Mouse (Mus musculus): Measurements from ENCODE around the gene Cbfa2t3.

Gene Cbfa2t3

GRCm38 (mm10) chr8:122686879-122687278, 12.0 kb downstream of the Cbfa2t3 start:
- no peak for DNase-seq

GRCm38 (mm10) chr8:122685097-122685861, 13.6 kb downstream of the Cbfa2t3 start:
- peak in 1 of 2 experiments; percentile 51 for DNase-seq

GRCm38 (mm10) chr8:122682820-122683219, 16.1 kb downstream of the Cbfa2t3 start:
- DNase-seq = no peak

DNA sequence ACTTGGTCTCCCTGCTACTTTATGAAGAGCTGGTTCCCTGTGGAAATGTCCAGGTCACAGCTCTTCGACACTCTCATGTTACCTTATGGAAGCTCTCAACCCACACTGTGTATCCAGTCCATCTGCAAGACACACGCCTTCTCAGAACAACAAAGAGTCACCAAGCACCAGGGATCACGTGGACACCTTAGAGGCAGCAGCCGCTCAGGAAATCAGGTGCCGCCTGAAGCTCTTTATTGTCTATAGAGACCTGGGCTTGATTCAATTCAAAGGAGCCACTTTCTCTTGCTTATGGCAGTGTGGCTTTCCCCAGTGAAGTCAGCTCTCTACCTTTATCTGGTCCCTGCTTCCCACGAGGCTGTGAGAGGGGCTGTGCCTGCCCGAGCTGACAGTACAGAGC, 18.7 kb downstream of the Cbfa2t3 start:
- DNase-seq = peak in 1 of 2 experiments; percentile 20

DNA sequence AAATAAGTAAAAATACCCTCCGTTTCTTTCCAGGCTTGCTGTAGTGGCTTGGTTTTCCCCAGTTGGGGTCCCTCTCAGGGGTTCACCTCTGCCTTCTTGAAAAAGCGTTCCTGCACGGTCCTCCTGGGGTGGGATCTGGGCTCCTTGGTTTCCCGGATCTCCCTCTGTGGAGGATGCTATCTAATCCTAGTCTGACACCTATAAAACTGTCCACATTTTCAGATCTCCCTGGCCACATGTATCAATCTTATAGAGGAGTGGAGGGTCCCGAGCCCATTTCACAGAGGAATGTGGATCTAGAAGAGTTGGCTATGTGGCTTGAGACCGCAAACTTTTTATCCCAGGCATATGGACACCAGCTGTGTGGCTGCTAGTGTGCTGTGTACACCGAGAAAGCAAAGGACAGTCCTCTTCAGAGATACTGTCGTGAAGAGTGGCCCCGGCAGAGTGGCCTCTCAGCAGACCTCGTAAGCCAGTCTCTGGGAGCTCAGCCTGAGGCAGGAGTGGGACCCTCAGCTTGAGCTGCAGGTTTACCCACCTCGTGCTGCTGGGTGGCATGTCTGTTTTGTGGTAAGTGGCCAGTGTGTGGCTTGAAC, 19.5 kb downstream of the Cbfa2t3 start:
- peak in 1 of 2 experiments; percentile 34 for DNase-seq

DNA sequence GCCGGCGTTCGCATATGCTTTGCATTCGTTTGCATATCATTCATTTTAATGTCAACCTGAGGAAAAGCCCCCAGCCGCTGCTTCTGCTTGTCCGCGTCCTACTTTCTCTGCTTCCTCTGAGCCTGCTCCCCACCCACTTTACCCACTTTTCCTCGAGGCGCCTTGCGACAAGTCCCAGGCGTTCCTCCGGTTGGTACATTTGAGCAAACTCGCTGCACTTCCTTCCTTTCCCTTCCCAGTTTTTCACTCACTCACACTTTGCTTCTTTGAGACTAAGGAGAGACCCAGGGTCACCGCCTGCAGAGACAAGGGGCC, 20.1 kb downstream of the Cbfa2t3 start:
- DNase-seq = no peak

- peak; percentile 95 to 96 for DNase-seq
These were observed 20.6 kb downstream of the Cbfa2t3 start for GRCm38 (mm10) chr8:122678061-122678895.

DNA sequence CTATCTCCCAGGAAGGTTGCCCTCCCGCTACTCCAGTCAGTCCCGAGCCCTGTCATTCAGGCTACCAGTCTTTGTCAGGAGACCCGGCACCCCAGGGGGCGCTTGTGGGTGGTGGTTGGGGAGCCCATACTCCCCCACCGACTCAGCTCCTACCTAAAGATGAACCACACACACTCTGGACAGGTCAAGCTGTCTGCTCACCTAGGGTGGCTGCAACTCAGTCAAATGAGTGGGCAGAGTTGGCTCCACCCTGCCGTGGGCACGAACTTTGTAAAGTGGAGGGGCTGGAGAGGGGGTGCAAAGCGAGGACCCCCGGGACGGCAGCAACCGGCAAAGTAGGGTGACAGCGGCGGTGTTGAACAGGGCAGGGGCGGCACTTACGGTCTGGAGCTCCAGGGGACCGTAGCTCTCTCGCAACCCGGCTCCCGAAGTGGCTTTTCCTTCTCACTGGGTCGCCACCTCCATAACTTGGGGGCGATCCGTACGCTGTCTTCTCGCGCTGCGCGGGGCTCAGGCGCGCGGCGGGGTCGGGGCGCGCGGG, 21.4 kb downstream of the Cbfa2t3 start:
- no peak for DNase-seq

DNA sequence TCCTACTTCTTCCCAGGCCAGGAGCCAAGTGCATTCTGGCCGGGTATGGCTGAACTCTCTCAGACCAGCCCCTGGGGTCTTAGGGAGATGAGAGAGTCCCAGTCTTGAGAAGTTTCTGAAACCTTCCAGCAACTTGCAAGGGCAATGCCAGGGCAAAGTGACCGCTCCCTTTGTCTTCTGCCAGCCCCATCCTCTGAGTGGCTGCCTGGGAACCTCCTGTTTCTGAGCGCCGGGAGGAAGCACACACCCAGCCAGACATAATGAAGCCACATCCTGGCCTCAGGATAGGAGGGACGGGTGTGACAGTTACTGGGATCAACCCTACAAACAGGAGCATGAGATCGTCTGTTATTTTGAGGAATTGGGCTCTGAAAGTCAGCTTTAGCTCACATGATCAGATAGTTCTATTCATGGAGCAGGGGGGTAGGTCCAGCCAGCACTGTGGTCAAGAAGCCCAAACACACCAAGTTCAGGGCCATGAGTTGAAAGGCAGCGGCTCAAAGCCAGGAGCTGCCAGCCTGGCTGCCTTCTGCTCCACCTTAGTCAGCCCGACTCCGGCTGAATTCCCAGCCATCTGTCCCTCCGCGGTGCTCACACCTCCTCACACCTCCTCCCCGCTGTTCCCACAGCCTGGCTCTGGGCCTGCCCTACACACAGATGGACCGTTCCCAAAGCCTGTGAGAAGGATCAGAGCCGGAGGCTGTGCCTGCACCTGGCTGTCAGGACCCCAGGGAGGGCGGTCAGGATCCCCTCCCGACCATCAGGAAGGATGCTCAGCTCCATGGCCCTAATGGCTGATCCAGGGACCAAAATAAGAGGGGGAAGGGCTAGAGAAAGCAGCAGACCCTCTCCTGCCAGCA, 22.1 kb downstream of the Cbfa2t3 start:
- DNase-seq = peak; percentile 97 to 98

- peak; percentile 75 to 87 for DNase-seq
These were observed 23.1 kb downstream of the Cbfa2t3 start for GRCm38 (mm10) chr8:122675596-122676420.

DNA sequence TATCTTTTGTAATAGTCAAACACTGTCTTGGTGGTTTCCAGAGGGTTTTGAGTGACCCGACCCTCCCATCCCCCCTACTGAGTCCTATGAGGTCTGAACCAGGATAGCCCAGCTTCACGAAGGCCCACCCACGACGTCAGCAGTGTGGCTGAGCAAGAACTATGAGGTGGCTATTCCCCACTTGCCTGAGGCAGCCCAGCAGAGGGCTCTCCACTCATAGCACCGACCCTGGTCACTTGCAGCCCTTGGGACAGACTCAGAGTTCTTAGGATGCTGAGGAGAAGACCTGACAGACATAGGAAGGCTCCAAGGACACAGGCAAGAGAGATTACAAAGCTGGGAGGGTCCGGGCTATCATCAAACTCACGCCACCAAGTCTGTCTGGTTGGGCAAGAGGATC, 23.9 kb downstream of the Cbfa2t3 start:
- DNase-seq = peak; percentile 62 to 67

GRCm38 (mm10) chr8:122673989-122674388, 24.9 kb downstream of the Cbfa2t3 start:
- DNase-seq = peak; percentile 57 to 59

DNA sequence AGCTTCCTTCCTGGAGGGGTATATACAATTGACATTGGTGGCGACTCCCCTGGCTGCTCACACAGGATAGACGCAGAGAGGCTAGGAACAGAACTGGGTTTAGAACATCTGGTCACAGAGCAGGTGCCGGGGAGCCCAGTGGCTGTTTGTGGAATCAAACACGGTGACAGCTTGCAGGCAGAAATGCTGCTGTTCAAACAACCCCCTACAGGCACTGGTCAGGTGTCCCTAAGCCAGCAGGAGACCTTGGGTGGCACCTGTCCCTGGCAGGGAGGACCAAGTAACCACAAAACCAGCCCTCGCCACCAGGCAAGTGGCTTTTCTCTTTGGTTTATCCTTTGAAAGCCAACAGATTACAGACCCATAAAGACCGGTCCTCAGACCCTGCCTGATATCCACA, 27.0 kb downstream of the Cbfa2t3 start:
- DNase-seq = peak in 1 of 2 experiments; percentile 47

- no peak for DNase-seq
These were observed 28.2 kb downstream of the Cbfa2t3 start for GRCm38 (mm10) chr8:122670718-122671117.

GRCm38 (mm10) chr8:122670001-122670400, 28.9 kb downstream of the Cbfa2t3 start:
- DNase-seq = peak in 1 of 2 experiments; percentile 52

GRCm38 (mm10) chr8:122669370-122669769, 29.5 kb downstream of the Cbfa2t3 start:
- DNase-seq = no peak

- peak; percentile 73 to 77 for DNase-seq
These were observed 31.1 kb downstream of the Cbfa2t3 start for GRCm38 (mm10) chr8:122667854-122668253.

DNA sequence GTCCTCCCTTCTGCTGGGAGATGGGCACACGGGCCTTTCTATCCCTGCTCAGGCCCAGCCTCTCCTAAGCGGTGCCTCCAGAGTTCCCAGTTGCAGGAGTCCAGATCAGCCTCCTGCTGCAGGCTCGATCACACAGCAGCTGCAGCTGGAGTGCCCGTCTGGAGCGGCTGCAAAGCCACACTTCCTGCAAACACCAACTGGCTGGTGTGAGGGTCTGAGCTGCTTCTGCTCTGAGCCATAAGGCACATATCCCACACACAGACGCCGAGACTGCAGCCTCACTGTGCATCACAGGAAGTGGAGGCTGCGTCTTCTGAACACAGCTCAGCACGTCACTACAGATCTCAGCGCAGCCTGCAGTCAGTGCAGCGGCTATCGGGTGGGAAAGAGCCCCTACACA, 32.1 kb downstream of the Cbfa2t3 start:
- DNase-seq = peak in 1 of 2 experiments; percentile 23

DNA sequence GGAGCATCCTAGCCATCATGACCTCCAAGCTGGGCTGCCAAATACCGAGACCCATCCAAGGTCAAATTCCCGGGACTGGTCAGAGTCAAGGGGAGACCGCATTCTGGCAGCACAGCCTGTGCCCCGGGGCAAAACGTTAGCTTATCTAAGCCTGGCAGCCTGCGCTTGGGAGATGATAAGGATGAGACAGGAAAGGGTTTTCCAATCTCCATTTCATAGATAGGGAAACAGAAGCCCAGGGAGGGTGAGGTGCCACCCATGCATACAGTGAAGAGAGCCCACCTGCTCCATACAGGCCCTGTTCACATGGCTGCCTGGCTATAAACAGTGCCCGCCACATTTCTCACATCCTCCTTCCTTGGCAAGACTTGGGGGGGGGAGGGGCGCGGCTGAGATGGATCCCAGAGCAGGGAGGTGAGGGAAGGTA, 32.6 kb downstream of the Cbfa2t3 start:
- DNase-seq = peak; percentile 64 to 66

DNA sequence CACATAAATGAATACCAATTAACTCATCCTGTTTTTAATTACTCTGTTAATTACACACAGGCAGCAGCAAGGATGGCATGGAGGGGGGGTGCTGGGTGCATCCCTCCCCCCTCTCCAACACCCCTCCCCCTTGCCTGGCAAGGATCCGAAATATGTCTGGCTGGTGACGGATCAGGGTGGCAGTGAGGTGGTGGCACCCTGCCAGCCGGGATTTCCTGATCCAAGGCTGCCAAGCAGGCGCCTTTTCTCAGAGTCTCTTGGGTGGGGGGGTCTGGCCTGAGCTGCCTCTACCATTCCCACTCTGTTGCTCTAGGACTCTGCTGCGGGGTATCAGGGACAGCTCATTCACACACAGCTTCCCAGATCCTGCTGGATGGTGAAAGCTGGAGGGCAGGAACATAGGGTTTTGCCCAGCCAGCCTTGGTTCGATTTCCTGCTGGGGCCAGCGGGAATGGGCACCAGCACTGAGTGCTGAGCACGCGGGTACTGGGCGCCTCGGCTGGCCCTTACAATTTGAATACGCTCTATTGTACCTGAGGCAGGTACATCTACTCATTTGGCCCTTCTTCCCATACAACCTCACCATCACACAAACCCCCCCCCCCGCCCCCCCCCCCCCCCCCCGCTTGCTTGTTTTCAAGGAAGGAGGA, 33.1 kb downstream of the Cbfa2t3 start:
- peak; percentile 96 for DNase-seq

- DNase-seq = peak; percentile 80 to 85
These were observed 33.7 kb downstream of the Cbfa2t3 start for GRCm38 (mm10) chr8:122665221-122665620.

Data from cerebellum, postnatal 10 days (tissue).